Mouse (Mus musculus) neural tube, embryonic 15.5 days (tissue): ENCODE results near the gene Ms4a6c. TPM values are rescaled to one million over a fixed set of nuclear protein-coding genes. Genes with fewer than 3 reads are reported as not detected.
"Not testable (repeated sequence)": the region's sequence is repeated elsewhere in the genome, so short reads cannot be mapped to it uniquely, and the experiment has no call there.

ENCODE experiments used
- ATAC-seq: fragments of 200-750 bp; cut with Nextera tagmentation; 2 replicates; pipeline ENCODE4 v1.8.0; 2017; ENCODE audit warnings: mild to moderate bottlenecking, moderate TSS enrichment, moderate library complexity; ENCODE audit not compliant: low FRiP score
- H3K27ac ChIP-seq: fragments of 300-500 bp; sonication (generic); replicated peaks from 2 replicates; pipeline ENCODE4 v1.5.1; 2015; ENCODE audit warnings: mild to moderate bottlenecking, inconsistent platforms
- H3K27me3 ChIP-seq: fragments of 300-500 bp; sonication (generic); replicated peaks from 2 replicates; pipeline ENCODE4 v1.6.1; 2015; ENCODE audit warnings: inconsistent platforms
- H3K36me3 ChIP-seq: fragments of 300-500 bp; sonication (generic); 2 replicates; pipeline ENCODE4 v1.6.1; 2015; ENCODE audit warnings: inconsistent platforms
- H3K4me1 ChIP-seq: fragments of 300-500 bp; sonication (generic); 2 replicates; pipeline ENCODE4 v1.6.1; 2015; ENCODE audit warnings: inconsistent platforms
- H3K4me2 ChIP-seq: fragments of 300-500 bp; sonication (generic); 2 replicates; pipeline ENCODE4 v1.6.1; 2015; ENCODE audit warnings: inconsistent platforms, mild to moderate bottlenecking, moderate library complexity
- H3K4me3 ChIP-seq: fragments of 300-500 bp; sonication (generic); replicated peaks from 2 replicates; pipeline ENCODE4 v1.5.1; 2015; ENCODE audit warnings: mild to moderate bottlenecking, inconsistent platforms
- H3K9ac ChIP-seq: fragments of 300-500 bp; sonication (generic); replicated peaks from 2 replicates; pipeline ENCODE4 v1.6.1; 2015; ENCODE audit warnings: mild to moderate bottlenecking, inconsistent platforms
- H3K9me3 ChIP-seq: fragments of 300-500 bp; sonication (generic); replicated peaks from 2 replicates; pipeline ENCODE4 v1.6.1; 2016; ENCODE audit warnings: inconsistent platforms
- WGBS: fragments of 180-500 bp; shearing (Covaris S2); methylation state at CpG from one replicate; pipeline ENCODE4 v1.1.7; 2015; ENCODE audit warnings: mixed read lengths; 5-methylcytosine and 5-hydroxymethylcytosine counted together
- polyA plus RNA-seq: library from polyadenylated mRNA; unstranded; fragments of >200 nt; fragmentation: Nextera tagmentation; extraction: Ambion mirVana; gene quantifications from 2 replicates; pipeline ENCODE4 v1.2.1, GENCODE M21; 2015

The Ms4a6c gene
- polyA plus RNA-seq, 1 experiment from 2014 or later = 3.1 TPM

- no peak for ATAC-seq
- Histone ChIP-seq H3K36me3 (no peaks in the 10 kb centered on the region), H3K27ac (no peak overlapping the region), H3K9ac (no peak overlapping the region), H3K9me3 (no peaks in the 10 kb centered on the region), H3K4me1 (no peaks in the 10 kb centered on the region), H3K27me3 (no peaks in the 10 kb centered on the region), H3K4me2 (no peak overlapping the region), H3K4me3 (no peak overlapping the region)
- WGBS = 78% methylated on average over 4 of the region's 4 CpGs
These were observed 14.8 kb downstream of the Ms4a6c start for GRCm38 (mm10) chr19:11483941-11484340.

- WGBS = 88% methylated on average over 3 of the region's 3 CpGs
- Histone ChIP-seq H3K4me3 (no peak overlapping the region), H3K27me3 (no peaks in the 10 kb centered on the region), H3K27ac (no peak overlapping the region), H3K4me1 (no peaks in the 10 kb centered on the region), H3K9me3 (no peaks in the 10 kb centered on the region), H3K9ac (no peak overlapping the region), H3K4me2 (no peak overlapping the region), H3K36me3 (no peaks in the 10 kb centered on the region)
- no peak for ATAC-seq
These were observed 15.2 kb downstream of the Ms4a6c start for GRCm38 (mm10) chr19:11484388-11484787.

- H3K27ac ChIP-seq = no peak overlapping the region
- H3K9me3 ChIP-seq = no peaks in the 10 kb centered on the region
- no peaks in the 10 kb centered on the region for H3K36me3 ChIP-seq
- H3K27me3 ChIP-seq = no peaks in the 10 kb centered on the region
- ATAC-seq = no peak
- H3K4me1 ChIP-seq = no peaks in the 10 kb centered on the region
- no peak overlapping the region for H3K4me3 ChIP-seq
- no peak overlapping the region for H3K4me2 ChIP-seq
- H3K9ac ChIP-seq = no peak overlapping the region
- 92% methylated on average over 3 of the region's 3 CpGs for WGBS
These were observed 16.1 kb downstream of the Ms4a6c start for GRCm38 (mm10) chr19:11485266-11485665.

GRCm38 (mm10) chr19:11485746-11486145 lies 16.6 kb downstream of the Ms4a6c start, which contains the start of gene Gm8369:
Gene Gm8369, plus strand, starts transcription at chr19:11485938.
- H3K36me3 ChIP-seq = no peaks in the 10 kb centered on the region
- no peak within 1 kb of the TSS for H3K4me2 ChIP-seq
- WGBS = 83% methylated on average over 2 of the region's 2 CpGs

GRCm38 (mm10) chr19:11486599-11486998 lies 17.4 kb downstream of the Ms4a6c start:
- WGBS = 88% methylated on average over 1 of the region's 1 CpGs
- Histone ChIP-seq H3K27me3 (no peaks in the 10 kb centered on the region), H3K27ac (no peak overlapping the region), H3K36me3 (no peaks in the 10 kb centered on the region), H3K9me3 (no peaks in the 10 kb centered on the region), H3K4me3 (no peak overlapping the region), H3K4me1 (no peaks in the 10 kb centered on the region), H3K4me2 (no peak overlapping the region), H3K9ac (no peak overlapping the region)
- no peak for ATAC-seq

More at GRCm38 (mm10) chr19:11485746-11486145, 16.6 kb downstream of the Ms4a6c start, which contains the start of gene Gm8369:
- no peak within 1 kb of the TSS for H3K4me3 ChIP-seq
- H3K9me3 ChIP-seq = no peaks in the 10 kb centered on the region
- H3K27me3 ChIP-seq = no peaks in the 10 kb centered on the region
- ATAC-seq = no peak
- H3K4me1 ChIP-seq = no peaks in the 10 kb centered on the region
- H3K27ac ChIP-seq = no peak within 1 kb of the TSS
- no peak within 1 kb of the TSS for H3K9ac ChIP-seq

- no peak overlapping the region for H3K27ac ChIP-seq
- H3K9me3 ChIP-seq = no peaks in the 10 kb centered on the region
- no peaks in the 10 kb centered on the region for H3K4me1 ChIP-seq
- no peaks in the 10 kb centered on the region for H3K27me3 ChIP-seq
- no peak overlapping the region for H3K4me3 ChIP-seq
- no peak overlapping the region for H3K4me2 ChIP-seq
- no peak for ATAC-seq
- no peaks in the 10 kb centered on the region for H3K36me3 ChIP-seq
- no peak overlapping the region for H3K9ac ChIP-seq
- 80% methylated on average over 4 of the region's 4 CpGs for WGBS
These were observed 22.4 kb downstream of the Ms4a6c start for GRCm38 (mm10) chr19:11491406-11492189.

GRCm38 (mm10) chr19:11492671-11493070 lies 23.5 kb downstream of the Ms4a6c start:
- 89% methylated on average over 1 of the region's 1 CpGs for WGBS
- Histone ChIP-seq H3K9me3 (no peaks in the 10 kb centered on the region), H3K4me1 (no peaks in the 10 kb centered on the region), H3K36me3 (no peaks in the 10 kb centered on the region), H3K27ac (no peak overlapping the region), H3K4me2 (no peak overlapping the region), H3K4me3 (no peak overlapping the region), H3K27me3 (no peaks in the 10 kb centered on the region), H3K9ac (no peak overlapping the region)
- no peak for ATAC-seq

GRCm38 (mm10) chr19:11494519-11494918 lies 25.4 kb downstream of the Ms4a6c start:
- H3K4me1 ChIP-seq = no peaks in the 10 kb centered on the region
- no peak overlapping the region for H3K4me3 ChIP-seq
- no peak for ATAC-seq
- H3K9ac ChIP-seq = no peak overlapping the region
- no peaks in the 10 kb centered on the region for H3K36me3 ChIP-seq
- H3K4me2 ChIP-seq = no peak overlapping the region
- H3K27me3 ChIP-seq = no peaks in the 10 kb centered on the region
- WGBS = 85% methylated on average over 3 of the region's 3 CpGs
- H3K9me3 ChIP-seq = no peaks in the 10 kb centered on the region
- H3K27ac ChIP-seq = no peak overlapping the region

GRCm38 (mm10) chr19:11496361-11496760 lies 27.2 kb downstream of the Ms4a6c start:
- no peak overlapping the region for H3K27ac ChIP-seq
- no peak overlapping the region for H3K4me3 ChIP-seq
- no peak for ATAC-seq
- H3K9me3 ChIP-seq = no peaks in the 10 kb centered on the region
- 89% methylated on average over 6 of the region's 6 CpGs for WGBS
- no peak overlapping the region for H3K9ac ChIP-seq
- H3K4me2 ChIP-seq = no peak overlapping the region
- H3K4me1 ChIP-seq = no peaks in the 10 kb centered on the region
- no peaks in the 10 kb centered on the region for H3K27me3 ChIP-seq
- H3K36me3 ChIP-seq = no peaks in the 10 kb centered on the region

GRCm38 (mm10) chr19:11497300-11497699 lies 28.1 kb downstream of the Ms4a6c start:
- H3K4me1 ChIP-seq, H3K4me2 ChIP-seq, H3K36me3 ChIP-seq, H3K27ac ChIP-seq, H3K9ac ChIP-seq, H3K27me3 ChIP-seq, H3K9me3 ChIP-seq, H3K4me3 ChIP-seq, ATAC-seq: not testable (repeated sequence)
- WGBS = 86% methylated on average over 1 of the region's 1 CpGs

GRCm38 (mm10) chr19:11500796-11501195 lies 31.6 kb downstream of the Ms4a6c start:
- Histone ChIP-seq H3K4me3 (no peak overlapping the region), H3K9me3 (no peaks in the 10 kb centered on the region), H3K27ac (no peak overlapping the region), H3K27me3 (no peaks in the 10 kb centered on the region), H3K9ac (no peak overlapping the region), H3K4me2 (no peak overlapping the region), H3K4me1 (no peaks in the 10 kb centered on the region), H3K36me3 (no peaks in the 10 kb centered on the region)
- ATAC-seq = no peak
- WGBS = 91% methylated on average over 1 of the region's 1 CpGs

GRCm38 (mm10) chr19:11501326-11501725 lies 32.2 kb downstream of the Ms4a6c start:
- no peak for ATAC-seq
- Histone ChIP-seq H3K4me3 (no peak overlapping the region), H3K4me1 (no peaks in the 10 kb centered on the region), H3K9me3 (no peaks in the 10 kb centered on the region), H3K9ac (no peak overlapping the region), H3K4me2 (no peak overlapping the region), H3K36me3 (no peaks in the 10 kb centered on the region), H3K27ac (no peak overlapping the region), H3K27me3 (no peaks in the 10 kb centered on the region)
- WGBS = 91% methylated on average over 4 of the region's 4 CpGs
